Mouse (Mus musculus): ENCODE measurements around the gene 1110051M20Rik. TPM values are rescaled to one million over a fixed set of nuclear protein-coding genes. Genes with fewer than 3 reads are reported as not detected.
A peak's percentile ranks its signal among the peaks of the same experiment; 100 is the strongest.

Gene 1110051M20Rik
- polyA plus RNA-seq, 1 experiment from 2014 or later = 46.3 TPM

DNA sequence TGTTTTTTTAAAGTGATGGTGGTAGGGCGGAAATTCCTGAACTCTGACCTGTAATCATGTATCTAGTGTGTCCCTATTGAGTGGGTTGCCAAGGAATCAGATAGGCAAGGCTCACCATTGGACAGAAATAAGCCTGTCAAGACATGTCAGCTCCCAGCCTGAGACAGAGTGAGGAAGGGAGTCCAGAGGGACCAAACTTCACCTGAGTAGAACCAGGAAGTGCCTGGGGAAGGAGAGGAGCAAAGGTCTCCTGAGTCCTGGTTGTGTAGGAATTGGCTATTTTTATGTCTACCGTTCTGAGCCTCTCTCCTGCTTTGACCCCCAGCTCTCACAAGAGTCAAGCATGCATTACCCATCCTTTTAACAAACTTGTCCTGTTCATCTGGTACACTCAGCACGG is 21.4 kb upstream of the 1110051M20Rik start:
- Histone ChIP-seq H3K27me3 (ENCODE audit: control insufficient read depth, insufficient read depth, low read length) (no peaks in the 10 kb centered on the region), H3K27ac (replicated peaks in 1 of 2; ENCODE audit: control insufficient read depth in 1 of 2, insufficient read depth in 1 of 2, low read depth in 2 of 2, low read length in 2 of 2) (no peak overlapping the region), H3K4me3 (ENCODE audit: control insufficient read depth in 1 of 2, insufficient read depth in 1 of 2, low read depth in 1 of 2, low read length in 2 of 2) (no peak overlapping the region), H3K4me1 (ENCODE audit: control insufficient read depth in 2 of 2, insufficient read depth in 2 of 2, low read length in 2 of 2) (peaks cover 23 to 27% of the 10 kb centered on the region in 2 experiments), H3K36me3 (ENCODE audit: control insufficient read depth, insufficient read depth, low read length) (no peaks in the 10 kb centered on the region), H3K9ac (ENCODE audit: low read length) (no peak overlapping the region), H3K9me3 (ENCODE audit: control insufficient read depth, low read length) (no peaks in the 10 kb centered on the region), H3K4me2 (ENCODE audit: low read length) (no peak overlapping the region)
- WGBS = 80% methylated on average over 3 of the region's 3 CpGs
- no peak for ATAC-seq (ENCODE audit: insufficient number of reproducible peaks, insufficient read depth, low FRiP score, low read depth)

DNA sequence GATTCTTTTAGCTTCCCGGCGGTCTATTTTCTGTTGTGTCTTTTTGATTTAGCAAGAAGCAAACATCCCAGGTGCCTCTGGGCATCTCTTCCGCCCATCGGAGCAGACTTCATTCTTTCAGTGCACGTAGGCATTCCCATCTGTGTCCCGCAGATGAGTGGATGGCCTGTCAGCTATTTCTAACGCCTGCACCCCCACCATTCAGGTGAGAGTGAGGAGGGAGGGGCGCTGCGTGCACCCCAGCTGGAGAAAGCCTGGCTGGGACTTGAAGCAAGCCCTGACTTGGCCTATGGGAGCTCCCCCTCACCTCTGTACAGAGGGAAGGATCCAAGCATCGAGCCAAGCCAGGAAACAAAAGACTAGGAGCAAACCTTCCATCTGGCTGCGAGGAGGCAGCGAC is 18.2 kb upstream of the 1110051M20Rik start:
- peak overlapping the region; percentile 41; the same call in 1 of the 2 replicates for H3K9ac ChIP-seq (ENCODE audit: low read length)
- WGBS = 17% methylated on average over 12 of the region's 12 CpGs
- no peak for ATAC-seq (ENCODE audit: insufficient number of reproducible peaks, insufficient read depth, low FRiP score, low read depth)
- peak overlapping the region in 1 of 2 experiments; percentile 82; a peak in 1 of 4 replicates for H3K27ac ChIP-seq (replicated peaks in 1 of 2; ENCODE audit: control insufficient read depth in 1 of 2, insufficient read depth in 1 of 2, low read depth in 2 of 2, low read length in 2 of 2)
- no peaks in the 10 kb centered on the region for H3K9me3 ChIP-seq (ENCODE audit: control insufficient read depth, low read length)
- H3K27me3 ChIP-seq (ENCODE audit: control insufficient read depth, insufficient read depth, low read length) = no peaks in the 10 kb centered on the region
- peaks cover 23 to 38% of the 10 kb centered on the region in 2 experiments for H3K4me1 ChIP-seq (ENCODE audit: control insufficient read depth in 2 of 2, insufficient read depth in 2 of 2, low read length in 2 of 2)
- no peak overlapping the region for H3K4me3 ChIP-seq (ENCODE audit: control insufficient read depth in 1 of 2, insufficient read depth in 1 of 2, low read depth in 1 of 2, low read length in 2 of 2)
- no peaks in the 10 kb centered on the region for H3K36me3 ChIP-seq (ENCODE audit: control insufficient read depth, insufficient read depth, low read length)
- H3K4me2 ChIP-seq (ENCODE audit: low read length) = peak overlapping the region; percentile 43

DNA sequence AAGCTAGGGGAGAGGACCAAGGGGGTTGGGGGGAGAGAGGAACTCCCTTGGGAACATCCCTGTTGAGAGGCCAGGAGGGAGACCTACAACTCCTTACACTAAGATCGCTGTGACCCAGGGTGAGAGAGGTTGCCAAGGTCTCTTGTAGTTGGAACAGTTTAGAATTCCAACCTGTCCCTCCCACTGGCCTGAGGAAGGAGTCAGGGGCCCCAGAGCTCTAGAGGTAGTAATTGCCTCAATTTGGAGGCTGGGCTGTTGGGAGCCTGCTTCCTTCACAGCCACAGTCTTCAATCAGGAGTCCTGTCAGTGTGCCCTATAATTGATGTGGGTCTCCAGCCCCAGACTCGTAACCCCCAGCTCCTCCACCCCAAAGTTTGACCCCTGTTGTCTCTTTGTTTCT is 17.7 kb upstream of the 1110051M20Rik start:
- peaks cover 21 to 38% of the 10 kb centered on the region in 2 experiments for H3K4me1 ChIP-seq (ENCODE audit: control insufficient read depth in 2 of 2, insufficient read depth in 2 of 2, low read length in 2 of 2)
- H3K4me2 ChIP-seq (ENCODE audit: low read length) = peak overlapping the region; percentile 43

DNA sequence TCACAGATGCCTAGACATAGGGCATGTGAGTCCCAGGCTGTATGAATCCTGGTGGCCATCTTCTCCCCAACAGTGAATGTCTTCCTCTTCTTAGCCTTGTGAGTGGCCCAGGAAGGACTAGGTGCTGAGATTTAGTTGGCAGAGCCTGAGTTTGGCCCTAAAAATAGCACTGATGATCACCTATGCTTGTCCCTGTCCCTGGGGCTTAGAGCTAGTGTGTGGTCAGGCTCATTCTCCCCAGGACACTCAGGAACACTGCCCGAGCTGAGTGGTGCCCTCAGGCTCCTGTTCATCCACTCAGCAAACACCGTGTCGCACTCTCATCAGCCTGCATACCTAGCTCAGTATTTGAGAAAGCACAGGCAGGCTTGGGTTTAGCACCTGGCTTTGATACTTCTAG is 16.8 kb upstream of the 1110051M20Rik start:
- Histone ChIP-seq H3K9ac (ENCODE audit: low read length) (peak overlapping the region; percentile 41), H3K9me3 (ENCODE audit: control insufficient read depth, low read length) (no peaks in the 10 kb centered on the region), H3K27me3 (ENCODE audit: control insufficient read depth, insufficient read depth, low read length) (no peaks in the 10 kb centered on the region), H3K27ac (replicated peaks in 1 of 2; ENCODE audit: control insufficient read depth in 1 of 2, insufficient read depth in 1 of 2, low read depth in 2 of 2, low read length in 2 of 2) (peak overlapping the region; percentile 8 to 82; a peak in 3 of 4 replicates), H3K4me2 (ENCODE audit: low read length) (peak overlapping the region; percentile 43; the same call in 1 of the 2 replicates), H3K4me3 (ENCODE audit: control insufficient read depth in 1 of 2, insufficient read depth in 1 of 2, low read depth in 1 of 2, low read length in 2 of 2) (no peak overlapping the region), H3K4me1 (ENCODE audit: control insufficient read depth in 2 of 2, insufficient read depth in 2 of 2, low read length in 2 of 2) (peaks cover 24 to 44% of the 10 kb centered on the region in 2 experiments), H3K36me3 (ENCODE audit: control insufficient read depth, insufficient read depth, low read length) (no peaks in the 10 kb centered on the region)
- no peak for ATAC-seq (ENCODE audit: insufficient number of reproducible peaks, insufficient read depth, low FRiP score, low read depth)
- 30% methylated on average over 3 of the region's 3 CpGs for WGBS

More for the DNA sequence above, 17.7 kb upstream of the 1110051M20Rik start:
- ATAC-seq (ENCODE audit: insufficient number of reproducible peaks, insufficient read depth, low FRiP score, low read depth) = no peak
- Histone ChIP-seq H3K27ac (replicated peaks in 1 of 2; ENCODE audit: control insufficient read depth in 1 of 2, insufficient read depth in 1 of 2, low read depth in 2 of 2, low read length in 2 of 2) (peak overlapping the region; percentile 54 to 82), H3K9ac (ENCODE audit: low read length) (peak overlapping the region; percentile 41), H3K27me3 (ENCODE audit: control insufficient read depth, insufficient read depth, low read length) (no peaks in the 10 kb centered on the region), H3K9me3 (ENCODE audit: control insufficient read depth, low read length) (no peaks in the 10 kb centered on the region), H3K4me3 (ENCODE audit: control insufficient read depth in 1 of 2, insufficient read depth in 1 of 2, low read depth in 1 of 2, low read length in 2 of 2) (no peak overlapping the region), H3K36me3 (ENCODE audit: control insufficient read depth, insufficient read depth, low read length) (no peaks in the 10 kb centered on the region)
- WGBS = 16% methylated on average over 2 of the region's 2 CpGs

DNA sequence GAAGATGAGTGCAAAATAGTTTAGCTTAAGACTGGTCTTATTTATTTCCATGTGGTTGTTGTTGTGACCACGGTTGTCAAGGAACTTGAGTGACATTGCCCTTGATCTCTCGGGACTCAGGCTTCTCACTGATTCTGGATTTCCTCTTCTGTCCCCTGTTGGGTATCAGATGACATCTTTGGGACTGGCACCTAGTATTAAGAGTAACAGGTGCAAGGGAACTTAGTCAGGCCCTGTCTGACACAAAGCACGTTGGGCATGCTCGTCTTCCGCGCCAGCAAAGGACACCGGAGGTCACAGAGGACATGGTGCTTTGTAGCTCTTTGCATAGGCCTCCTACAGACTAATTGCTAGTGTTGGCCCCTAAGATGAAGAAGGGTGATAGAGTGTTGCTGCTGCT is 16.3 kb upstream of the 1110051M20Rik start:
- Histone ChIP-seq H3K27me3 (ENCODE audit: control insufficient read depth, insufficient read depth, low read length) (no peaks in the 10 kb centered on the region), H3K4me3 (ENCODE audit: control insufficient read depth in 1 of 2, insufficient read depth in 1 of 2, low read depth in 1 of 2, low read length in 2 of 2) (no peak overlapping the region), H3K27ac (replicated peaks in 1 of 2; ENCODE audit: control insufficient read depth in 1 of 2, insufficient read depth in 1 of 2, low read depth in 2 of 2, low read length in 2 of 2) (peak overlapping the region; percentile 57 to 82), H3K4me2 (ENCODE audit: low read length) (peak overlapping the region; percentile 43; the same call in 1 of the 2 replicates), H3K9me3 (ENCODE audit: control insufficient read depth, low read length) (no peaks in the 10 kb centered on the region), H3K4me1 (ENCODE audit: control insufficient read depth in 2 of 2, insufficient read depth in 2 of 2, low read length in 2 of 2) (peaks cover 24 to 44% of the 10 kb centered on the region in 2 experiments), H3K36me3 (ENCODE audit: control insufficient read depth, insufficient read depth, low read length) (no peaks in the 10 kb centered on the region), H3K9ac (ENCODE audit: low read length) (no peak overlapping the region)
- ATAC-seq (ENCODE audit: insufficient number of reproducible peaks, insufficient read depth, low FRiP score, low read depth) = no peak
- 52% methylated on average over 7 of the region's 7 CpGs for WGBS

DNA sequence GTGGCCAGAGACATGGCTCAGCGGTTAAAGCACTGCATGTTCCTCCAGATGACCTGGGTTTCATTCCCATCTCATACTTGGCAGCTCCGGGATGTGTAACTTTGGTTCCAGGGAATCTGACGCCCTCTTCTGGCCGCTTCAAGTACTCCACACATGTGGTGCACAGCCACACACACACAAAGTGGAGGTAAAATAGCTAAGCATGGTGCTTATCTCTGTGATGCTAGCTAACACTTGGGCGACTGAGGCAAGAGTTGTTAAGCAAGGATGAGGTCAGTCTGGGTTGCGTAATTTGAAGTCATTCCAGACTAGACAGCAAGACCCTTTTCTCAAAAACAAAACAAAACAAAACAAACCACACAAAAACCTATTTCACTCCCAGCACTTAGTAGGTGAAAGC is 15.6 kb upstream of the 1110051M20Rik start:
- no peaks in the 10 kb centered on the region for H3K9me3 ChIP-seq (ENCODE audit: control insufficient read depth, low read length)
- 92% methylated on average over 6 of the region's 6 CpGs for WGBS
- no peaks in the 10 kb centered on the region for H3K27me3 ChIP-seq (ENCODE audit: control insufficient read depth, insufficient read depth, low read length)
- no peak overlapping the region for H3K9ac ChIP-seq (ENCODE audit: low read length)
- H3K27ac ChIP-seq (replicated peaks in 1 of 2; ENCODE audit: control insufficient read depth in 1 of 2, insufficient read depth in 1 of 2, low read depth in 2 of 2, low read length in 2 of 2) = peak overlapping the region in 1 of 2 experiments; percentile 89; a peak in 1 of 4 replicates
- no peak overlapping the region for H3K4me3 ChIP-seq (ENCODE audit: control insufficient read depth in 1 of 2, insufficient read depth in 1 of 2, low read depth in 1 of 2, low read length in 2 of 2)
- H3K4me2 ChIP-seq (ENCODE audit: low read length) = peak overlapping the region; percentile 85
- no peaks in the 10 kb centered on the region for H3K36me3 ChIP-seq (ENCODE audit: control insufficient read depth, insufficient read depth, low read length)
- ATAC-seq (ENCODE audit: insufficient number of reproducible peaks, insufficient read depth, low FRiP score, low read depth) = no peak
- H3K4me1 ChIP-seq (ENCODE audit: control insufficient read depth in 2 of 2, insufficient read depth in 2 of 2, low read length in 2 of 2) = peaks cover 24 to 44% of the 10 kb centered on the region in 2 experiments

DNA sequence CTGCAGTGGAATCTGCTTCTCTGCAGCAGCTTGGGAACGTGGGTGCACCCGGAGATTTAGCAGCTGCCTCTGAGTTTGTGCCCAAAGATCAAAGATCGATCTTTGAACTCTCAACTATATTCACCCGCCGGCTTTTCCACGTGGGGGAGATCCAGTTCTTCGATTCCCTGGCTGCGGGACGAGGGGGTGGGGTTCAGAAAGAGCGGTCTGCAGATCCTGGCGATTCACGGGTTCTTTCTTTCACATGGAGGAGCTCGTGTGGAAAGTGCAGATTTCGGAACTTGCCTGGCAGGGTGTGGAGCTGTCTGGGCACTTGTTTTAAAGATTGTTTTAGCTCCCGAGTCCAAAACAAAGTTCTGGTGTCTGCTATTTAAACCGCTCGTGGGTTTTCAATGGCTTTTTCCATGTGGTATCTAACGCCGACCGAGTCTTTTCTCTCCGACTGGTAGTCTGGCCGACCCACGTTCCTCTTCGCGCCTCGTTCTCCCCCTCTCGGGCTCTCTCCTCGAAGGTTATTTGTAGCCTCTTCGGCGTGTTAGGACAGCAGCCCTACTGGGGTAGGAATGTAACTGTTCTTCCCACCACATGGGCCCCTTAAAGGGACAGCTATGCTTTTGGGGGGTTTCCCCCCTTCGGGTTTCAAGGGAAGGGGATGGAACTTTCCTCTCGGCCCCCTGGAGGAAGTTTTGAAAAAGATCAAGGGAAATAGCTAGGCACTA is 14.3 kb upstream of the 1110051M20Rik start:
- no peaks in the 10 kb centered on the region for H3K27me3 ChIP-seq (ENCODE audit: control insufficient read depth, insufficient read depth, low read length)
- H3K9ac ChIP-seq (ENCODE audit: low read length) = peak overlapping the region; percentile 92
- peak; percentile 19; the same call in 1 of the 2 replicates for ATAC-seq (ENCODE audit: insufficient number of reproducible peaks, insufficient read depth, low FRiP score, low read depth)
- WGBS = under 1% methylated on average over 32 of the region's 32 CpGs
- H3K27ac ChIP-seq (replicated peaks in 1 of 2; ENCODE audit: control insufficient read depth in 1 of 2, insufficient read depth in 1 of 2, low read depth in 2 of 2, low read length in 2 of 2) = peak overlapping the region; percentile 52 to 89
- peaks cover 24 to 44% of the 10 kb centered on the region in 2 experiments for H3K4me1 ChIP-seq (ENCODE audit: control insufficient read depth in 2 of 2, insufficient read depth in 2 of 2, low read length in 2 of 2)
- no peaks in the 10 kb centered on the region for H3K9me3 ChIP-seq (ENCODE audit: control insufficient read depth, low read length)
- no peaks in the 10 kb centered on the region for H3K36me3 ChIP-seq (ENCODE audit: control insufficient read depth, insufficient read depth, low read length)
- H3K4me2 ChIP-seq (ENCODE audit: low read length) = peak overlapping the region; percentile 85
- peak overlapping the region; percentile 57 to 79 for H3K4me3 ChIP-seq (ENCODE audit: control insufficient read depth in 1 of 2, insufficient read depth in 1 of 2, low read depth in 1 of 2, low read length in 2 of 2)
